Mouse (Mus musculus): ENCODE results near the gene Acot1.

The Acot1 gene

DNA sequence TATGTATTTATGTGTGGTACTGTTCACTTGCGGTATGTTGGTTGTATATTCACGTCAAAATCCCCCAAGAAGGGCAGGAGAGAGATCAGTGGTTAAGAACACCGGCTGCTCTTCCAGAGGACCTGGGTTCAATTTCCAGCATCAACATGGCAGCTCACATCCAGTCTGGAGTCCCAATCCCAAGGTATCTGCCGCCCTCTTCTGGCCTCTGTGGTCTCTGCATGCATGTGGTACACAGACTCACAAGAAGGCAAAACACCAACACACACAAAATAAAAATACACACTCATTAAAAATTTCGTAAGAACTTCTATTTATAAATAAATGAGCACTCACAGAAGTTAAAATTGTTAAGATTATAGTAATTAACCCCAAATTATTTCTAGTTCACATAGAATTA, 53.9 kb downstream of the Acot1 start:
- no peak for DNase-seq (ENCODE audit: low spot score in 2 of 2)

DNA sequence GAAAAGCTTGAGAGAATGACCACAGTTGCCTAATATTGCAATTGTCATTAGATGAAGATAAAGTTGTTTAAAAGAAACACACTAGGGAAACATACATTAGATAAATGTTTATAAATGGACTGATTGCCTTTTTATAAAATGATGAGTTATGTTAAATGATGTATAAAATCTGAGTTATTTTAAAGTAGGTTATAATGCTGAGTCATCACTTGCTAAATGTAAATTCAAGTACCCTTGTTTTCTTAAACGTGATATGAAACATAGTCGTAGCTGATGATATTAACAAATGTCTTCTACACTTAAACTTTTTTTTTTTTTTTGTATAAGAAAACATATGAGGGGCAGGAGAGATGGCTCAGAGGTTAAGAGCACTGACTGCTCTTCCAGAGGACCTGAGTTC, 54.5 kb downstream of the Acot1 start:
- DNase-seq (ENCODE audit: low spot score in 2 of 2), result no peak

DNA sequence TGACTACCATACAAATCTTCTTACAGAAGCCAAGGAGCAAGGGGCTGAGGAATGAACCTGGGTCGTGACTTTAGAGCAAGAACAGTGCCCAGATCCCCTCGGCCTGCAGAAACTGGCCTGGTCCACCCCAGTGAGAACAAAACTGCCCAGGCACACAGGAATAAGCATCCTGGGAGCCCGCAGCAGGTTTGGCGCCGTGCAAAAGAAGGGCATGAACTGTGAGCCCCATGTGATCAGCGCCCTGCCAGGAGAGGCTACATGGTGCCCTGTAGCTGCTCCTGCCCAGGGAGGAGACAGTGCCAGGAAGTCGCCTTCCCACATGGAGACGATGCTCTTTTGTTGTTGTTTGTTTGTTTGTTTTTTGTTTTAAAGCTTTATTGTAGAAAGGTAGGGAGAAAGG, 55.3 kb downstream of the Acot1 start:
- DNase-seq (ENCODE audit: low spot score in 2 of 2), result no peak

DNA sequence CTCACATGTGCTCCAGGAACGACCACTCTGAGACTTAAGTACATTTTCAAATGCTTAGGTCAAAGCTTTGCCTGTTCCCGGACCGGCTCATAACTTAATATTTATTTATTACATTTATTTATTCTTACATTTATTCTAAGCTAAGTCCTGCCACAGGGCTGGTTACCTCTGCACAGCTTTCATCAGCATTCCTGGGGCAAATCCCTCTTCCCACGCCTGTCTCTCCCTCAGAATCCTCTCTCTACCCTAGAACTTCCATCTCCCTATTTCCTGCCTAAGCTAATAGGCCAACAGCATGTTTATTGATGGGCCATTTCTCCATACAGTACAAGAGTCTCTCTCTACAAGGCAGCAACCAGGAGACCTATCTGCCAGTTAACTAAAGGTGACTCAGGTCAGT, 58.5 kb downstream of the Acot1 start:
- no peak for DNase-seq (ENCODE audit: low spot score in 2 of 2)

Measured in spleen, postnatal 14 days (tissue).